ENCODE assay signal across 7 mouse cellular contexts in genomic region chr4:141286860-141287517, GRCm38 (mm10). TPM values are rescaled to one million over a fixed set of nuclear protein-coding genes. Genes with fewer than 3 reads are reported as not detected.
DNase-seq lines count a peak whose midpoint lies in the region; ATAC-seq lines count a peak whose summit lies in the region.

No protein-coding gene starts in this region.

- H3K36me3 ChIP-seq in stomach, embryonic 15.5 days: no peaks in the 10 kb centered on the region

- peak; percentile 61 for DNase-seq in urinary bladder, adult 2 months (ENCODE audit: low spot score)
- no peak for DNase-seq in urinary bladder, postnatal 4 days (ENCODE audit: low spot score in 2 of 2)
- DNase-seq in liver: peak; percentile 43
- no peak for DNase-seq in testis, postnatal 10 days (ENCODE audit: low spot score)
- no peak for DNase-seq in layer of hippocampus, adult 9-11 months

- peaks cover 45% of the 10 kb centered on the region for H3K4me1 ChIP-seq in stomach, embryonic 15.5 days

- H3K9me3 ChIP-seq in stomach, embryonic 15.5 days: no peaks in the 10 kb centered on the region

- H3K9ac ChIP-seq in stomach, embryonic 15.5 days: 0 out of 2 replicates have a peak overlapping the region, but pooled peaks have one; percentile 9

- H3K4me2 ChIP-seq in stomach, embryonic 15.5 days: peak overlapping the region; percentile 46

- H3K4me3 ChIP-seq in stomach, embryonic 15.5 days (replicated peaks): no peak overlapping the region

- 0 out of 2 replicates have a peak, but pooled peaks have one; percentile 23 for ATAC-seq in granulocyte monocyte progenitor cell, adult 5-6 weeks (replicated peaks; ENCODE audit: poor library complexity, severe bottlenecking)
- peak; percentile 77 for ATAC-seq in stomach, embryonic 15.5 days (ENCODE audit: insufficient read depth, low FRiP score, low read depth)

- H3K27ac ChIP-seq in stomach, embryonic 15.5 days: peak overlapping the region; percentile 71

- 23% methylated on average over 20 of the region's 20 CpGs for WGBS in stomach, embryonic 15.5 days

- peaks cover 27% of the 10 kb centered on the region for H3K27me3 ChIP-seq in stomach, embryonic 15.5 days (replicated peaks)

RNA-seq across cellular contexts. Expression of gene Epha2, which starts 14.1 kb away (rescaled TPM):
- 20.2 and 25.6 TPM in 2 replicates for polyA plus RNA-seq in urinary bladder, adult 2 months (2012; rRNA removed)
- total RNA-seq in granulocyte monocyte progenitor cell, adult 5-6 weeks (2014; fragmentation: Nextera tagmentation): 0.88 TPM in 1 of 2 replicates, not detected in the other
- total RNA-seq in granulocyte monocyte progenitor cell, adult 5-6 weeks (2017): 0.10 TPM in 1 of 2 replicates, not detected in the other
- polyA plus RNA-seq in stomach, embryonic 15.5 days (2015; fragmentation: Nextera tagmentation; extraction: Ambion mirVana): 5.9 and 7.3 TPM in 2 replicates

RNA-seq across cellular contexts. Expression of gene Arhgef19, which starts 47.7 kb away (rescaled TPM):
- 8.3 and 13.5 TPM in 2 replicates for polyA plus RNA-seq in urinary bladder, adult 2 months (2012; rRNA removed)
- not detected in 2 replicates for total RNA-seq in granulocyte monocyte progenitor cell, adult 5-6 weeks (2014; fragmentation: Nextera tagmentation)
- total RNA-seq in granulocyte monocyte progenitor cell, adult 5-6 weeks (2017): not detected in 2 replicates
- 20.9 and 24.3 TPM in 2 replicates for polyA plus RNA-seq in stomach, embryonic 15.5 days (2015; fragmentation: Nextera tagmentation; extraction: Ambion mirVana)

Comparison
In these comparisons a context has a peak if more than half of its experiments do, and no peak if none do; other contexts are left out.
1. DNase-seq: peak in urinary bladder, adult 2 months (single experiment) and liver (single experiment); none in urinary bladder, postnatal 4 days (0 of 2), testis, postnatal 10 days (single experiment) and layer of hippocampus, adult 9-11 months (single experiment).